Mouse (Mus musculus) liver, embryonic 16.5 days (tissue): Measurements from ENCODE around the gene Krt88. TPM values are rescaled to one million over a fixed set of nuclear protein-coding genes. Genes with fewer than 3 reads are reported as not detected.

Experiments used
- ATAC-seq: fragments of 200-750 bp; cut with Nextera tagmentation; 2 replicates; pipeline ENCODE4 v1.8.0; 2017; ENCODE audit warnings: low read depth, mild to moderate bottlenecking, moderate number of reproducible peaks, moderate library complexity
- H3K27ac ChIP-seq: fragments of 300-500 bp; sonication (generic); 2 replicates; pipeline ENCODE4 v1.5.1; 2014; ENCODE audit warnings: mild to moderate bottlenecking, low read length
- H3K27me3 ChIP-seq: fragments of 300-500 bp; sonication (generic); 2 replicates; pipeline ENCODE4 v1.6.1; 2014; ENCODE audit warnings: low read depth, low read length, mixed read lengths; ENCODE audit not compliant: control insufficient read depth, insufficient read depth
- H3K36me3 ChIP-seq: fragments of 300-500 bp; sonication (generic); 2 replicates; pipeline ENCODE4 v1.6.1; 2014; ENCODE audit warnings: mild to moderate bottlenecking; ENCODE audit not compliant: control insufficient read depth, insufficient read depth
- H3K4me1 ChIP-seq: fragments of 300-500 bp; sonication (generic); 2 replicates; pipeline ENCODE4 v1.6.1; 2014; ENCODE audit warnings: low read depth, low read length, mixed read lengths; ENCODE audit not compliant: control insufficient read depth
- H3K4me2 ChIP-seq: fragments of 300-500 bp; sonication (generic); 2 replicates; pipeline ENCODE4 v1.6.1; 2014; ENCODE audit warnings: low read depth, low read length, mixed read lengths
- H3K4me3 ChIP-seq: fragments of 300-500 bp; sonication (generic); 2 replicates; pipeline ENCODE4 v1.5.1; 2014; ENCODE audit warnings: low read depth, mild to moderate bottlenecking, low read length
- H3K9ac ChIP-seq: fragments of 300-500 bp; sonication (generic); 2 replicates; pipeline ENCODE4 v1.6.1; 2014; ENCODE audit warnings: low read depth, low read length
- H3K9me3 ChIP-seq: fragments of 300-500 bp; sonication (generic); replicated peaks from 2 replicates; pipeline ENCODE4 v1.6.1; 2016; ENCODE audit warnings: low read length; ENCODE audit not compliant: control insufficient read depth
- WGBS: fragments of 180-500 bp; shearing (Covaris S2); extraction: QIAGEN DNeasy Blood & Tissue Kit; methylation state at CpG from one replicate; pipeline ENCODE4 v1.1.7; 2014; ENCODE audit not compliant: insufficient replicate concordance; 5-methylcytosine and 5-hydroxymethylcytosine counted together
- polyA plus RNA-seq: library from polyadenylated mRNA; unstranded; fragments of >200 nt; fragmentation: Nextera tagmentation; extraction: Ambion mirVana; gene quantifications from 2 replicates; pipeline ENCODE4 v1.2.1, GENCODE M21; 2015

The Krt88 gene
- polyA plus RNA-seq, 1 experiment from 2014 or later: not detected

GRCm38 (mm10) chr15:101436611-101437010, 10.9 kb upstream of the Krt88 start:
- 73% methylated on average over 7 of the region's 7 CpGs for WGBS
- Histone ChIP-seq H3K9ac (no peak overlapping the region), H3K36me3 (no peaks in the 10 kb centered on the region), H3K9me3 (no peaks in the 10 kb centered on the region), H3K27me3 (peaks cover 26% of the 10 kb centered on the region), H3K4me1 (no peaks in the 10 kb centered on the region), H3K4me3 (no peak overlapping the region), H3K4me2 (no peak overlapping the region), H3K27ac (no peak overlapping the region)
- ATAC-seq: no peak

DNA sequence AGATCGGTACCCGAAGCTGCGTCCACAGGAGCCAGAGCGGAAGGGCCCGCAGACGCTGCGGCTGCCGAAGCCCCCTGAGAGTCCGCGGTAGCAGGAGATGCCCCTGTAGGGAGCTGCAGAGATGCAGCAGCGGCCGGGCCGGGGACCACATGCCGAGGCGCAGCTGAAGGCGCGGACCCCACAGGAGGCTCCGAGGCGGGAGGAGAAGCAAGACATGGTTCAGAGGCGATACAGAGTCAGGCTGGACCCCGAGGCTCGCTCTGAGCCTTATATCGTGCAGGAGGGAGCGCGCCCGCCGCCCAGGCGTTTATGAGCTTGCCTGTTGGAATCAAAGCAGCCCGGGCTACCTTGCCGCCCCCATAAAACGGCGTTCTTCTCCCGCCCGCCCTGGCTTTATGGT, 9.0 kb upstream of the Krt88 start, which contains the start of gene Krt87:
Gene Krt87 (minus strand): TSS at position 250 of the 400 bp plus-strand sequence.
- no peaks in the 10 kb centered on the region for H3K9me3 ChIP-seq
- H3K27me3 ChIP-seq: peaks cover 26% of the 10 kb centered on the region
- H3K36me3 ChIP-seq: no peaks in the 10 kb centered on the region
- no peaks in the 10 kb centered on the region for H3K4me1 ChIP-seq
- ATAC-seq: no peak
- 4% methylated on average over 34 of the region's 34 CpGs for WGBS
- no peak within 1 kb of the TSS for H3K27ac ChIP-seq
- no peak within 1 kb of the TSS for H3K4me3 ChIP-seq
- H3K9ac ChIP-seq: no peak within 1 kb of the TSS
- no peak within 1 kb of the TSS for H3K4me2 ChIP-seq

GRCm38 (mm10) chr15:101440837-101441236, 6.7 kb upstream of the Krt88 start:
- Histone ChIP-seq H3K4me2 (no peak overlapping the region), H3K27me3 (peaks cover 26% of the 10 kb centered on the region), H3K27ac (no peak overlapping the region), H3K36me3 (no peaks in the 10 kb centered on the region), H3K4me3 (no peak overlapping the region), H3K9me3 (no peaks in the 10 kb centered on the region), H3K9ac (no peak overlapping the region), H3K4me1 (no peaks in the 10 kb centered on the region)
- ATAC-seq: no peak
- 59% methylated on average over 4 of the region's 4 CpGs for WGBS

DNA sequence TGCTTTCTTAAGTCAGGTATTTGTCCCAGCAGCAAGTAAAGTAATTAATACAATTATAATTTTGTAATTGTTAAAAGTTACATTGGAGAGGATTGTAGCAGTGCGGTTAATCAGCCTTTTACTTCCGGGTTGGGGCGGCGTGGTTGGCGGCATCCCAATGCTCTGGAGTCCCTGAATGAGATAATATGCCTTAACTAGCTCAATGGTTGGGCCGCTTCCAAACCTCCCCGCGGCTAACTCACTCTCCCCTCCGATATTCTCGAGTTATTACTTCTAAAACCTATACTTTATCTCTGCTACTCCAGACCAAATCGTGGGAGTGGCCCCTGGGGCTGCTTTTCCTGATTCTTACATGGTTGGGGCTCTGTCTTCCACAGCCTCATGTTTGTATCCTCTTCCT, 972 bp upstream of the Krt88 start:
- no peak for ATAC-seq
- no peaks in the 10 kb centered on the region for H3K9me3 ChIP-seq
- no peaks in the 10 kb centered on the region for H3K27me3 ChIP-seq
- H3K4me1 ChIP-seq: no peaks in the 10 kb centered on the region
- no peak overlapping the region for H3K4me2 ChIP-seq
- H3K36me3 ChIP-seq: no peaks in the 10 kb centered on the region
- H3K4me3 ChIP-seq: no peak overlapping the region
- WGBS: 55% methylated on average over 11 of the region's 11 CpGs
- no peak overlapping the region for H3K27ac ChIP-seq
- no peak overlapping the region for H3K9ac ChIP-seq

- H3K4me3 ChIP-seq: no peak overlapping the region
- H3K4me1 ChIP-seq: no peaks in the 10 kb centered on the region
- H3K27ac ChIP-seq: no peak overlapping the region
- H3K9ac ChIP-seq: no peak overlapping the region
- no peaks in the 10 kb centered on the region for H3K27me3 ChIP-seq
- ATAC-seq: 0 out of 2 replicates have a peak, but pooled peaks have one; percentile 39
- no peaks in the 10 kb centered on the region for H3K36me3 ChIP-seq
- no peak overlapping the region for H3K4me2 ChIP-seq
- WGBS: 8% methylated on average over 13 of the region's 13 CpGs
- H3K9me3 ChIP-seq: no peaks in the 10 kb centered on the region
Observed at GRCm38 (mm10) chr15:101453093-101453736, 5.7 kb downstream of the Krt88 start.

- no peaks in the 10 kb centered on the region for H3K27me3 ChIP-seq
- H3K9me3 ChIP-seq: no peaks in the 10 kb centered on the region
- no peak overlapping the region for H3K4me2 ChIP-seq
- no peak for ATAC-seq
- H3K4me3 ChIP-seq: no peak overlapping the region
- no peak overlapping the region for H3K27ac ChIP-seq
- no peak overlapping the region for H3K9ac ChIP-seq
- WGBS: 62% methylated on average over 8 of the region's 8 CpGs
- H3K4me1 ChIP-seq: no peaks in the 10 kb centered on the region
- no peaks in the 10 kb centered on the region for H3K36me3 ChIP-seq
Observed at GRCm38 (mm10) chr15:101454774-101455173, 7.2 kb downstream of the Krt88 start.

- Histone ChIP-seq H3K9me3 (no peaks in the 10 kb centered on the region), H3K4me1 (no peaks in the 10 kb centered on the region), H3K27ac (no peak overlapping the region), H3K4me3 (no peak overlapping the region), H3K9ac (no peak overlapping the region), H3K4me2 (no peak overlapping the region), H3K36me3 (no peaks in the 10 kb centered on the region), H3K27me3 (no peaks in the 10 kb centered on the region)
- WGBS: 64% methylated on average over 2 of the region's 2 CpGs
- no peak for ATAC-seq
Observed at GRCm38 (mm10) chr15:101455292-101455691, 7.7 kb downstream of the Krt88 start.

DNA sequence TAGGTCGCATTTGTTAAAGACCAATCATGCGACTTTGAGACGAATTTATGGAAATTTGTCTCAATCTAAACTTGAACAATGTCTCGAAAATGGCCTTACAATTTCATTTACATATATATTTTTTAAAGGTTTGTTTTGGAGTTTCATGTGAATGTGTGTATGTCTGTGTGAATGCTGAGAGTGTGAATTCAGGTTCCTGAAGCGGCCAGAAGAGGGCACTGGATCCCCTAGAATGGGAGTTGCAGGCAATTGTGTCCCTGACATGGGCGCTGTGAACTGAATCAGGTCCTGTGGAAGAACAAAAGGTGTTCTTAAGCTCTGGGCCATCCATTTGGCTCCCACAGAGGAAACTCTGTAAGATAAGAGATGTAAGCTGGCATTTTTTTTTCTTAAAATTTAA, 8.3 kb downstream of the Krt88 start:
- H3K4me2 ChIP-seq: no peak overlapping the region
- H3K4me3 ChIP-seq: no peak overlapping the region
- H3K9ac ChIP-seq: no peak overlapping the region
- H3K4me1 ChIP-seq: no peaks in the 10 kb centered on the region
- 67% methylated on average over 6 of the region's 6 CpGs for WGBS
- no peaks in the 10 kb centered on the region for H3K36me3 ChIP-seq
- no peaks in the 10 kb centered on the region for H3K9me3 ChIP-seq
- no peak for ATAC-seq
- H3K27ac ChIP-seq: no peak overlapping the region
- no peaks in the 10 kb centered on the region for H3K27me3 ChIP-seq

DNA sequence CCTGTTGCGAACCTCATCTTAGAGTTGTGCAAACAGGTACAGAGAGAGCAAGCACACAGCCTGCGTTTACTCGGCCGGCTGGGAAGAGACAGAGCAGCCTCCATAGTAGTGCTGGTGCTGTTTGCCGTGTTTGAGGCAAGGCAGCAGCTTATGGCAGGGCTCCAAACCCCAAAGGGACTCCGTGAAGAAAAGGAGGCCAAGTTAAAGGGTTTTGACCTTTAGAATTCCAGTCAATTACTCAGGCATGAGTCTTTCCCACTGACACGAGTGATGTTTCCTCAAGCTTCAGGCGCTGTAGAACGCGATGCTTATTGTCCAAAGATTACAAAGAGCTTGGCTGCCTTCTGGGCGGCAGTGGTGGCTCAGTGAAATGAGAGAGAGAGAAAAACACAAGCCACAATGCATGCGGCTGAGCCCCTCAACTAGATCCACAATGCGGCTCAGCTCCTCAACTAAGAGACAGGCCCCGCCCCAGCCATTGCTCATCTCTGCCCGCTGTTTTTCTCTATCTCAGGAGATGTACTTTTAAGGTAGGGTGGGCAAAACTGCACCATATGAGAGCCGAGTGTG, 10.9 kb downstream of the Krt88 start:
- H3K36me3 ChIP-seq: no peaks in the 10 kb centered on the region
- WGBS: 59% methylated on average over 16 of the region's 16 CpGs
- H3K27me3 ChIP-seq: no peaks in the 10 kb centered on the region

More for the DNA sequence above, 10.9 kb downstream of the Krt88 start:
- no peak overlapping the region for H3K4me2 ChIP-seq
- H3K9me3 ChIP-seq: no peaks in the 10 kb centered on the region
- ATAC-seq: no peak
- H3K27ac ChIP-seq: no peak overlapping the region
- no peak overlapping the region for H3K9ac ChIP-seq
- H3K4me1 ChIP-seq: no peaks in the 10 kb centered on the region
- H3K4me3 ChIP-seq: no peak overlapping the region
